19 mouse cellular contexts compared by ENCODE assay signal in genomic region chr11:74929111-74929510, GRCm38 (mm10).
"Had no signal": no experiment of that assay in that cellular context is flagged by ENCODE, and none has a peak within 500 bp of the region (broad histone marks: within the 10 kb centered on the region; RNA-seq: fewer than 3 reads in every experiment).

No protein-coding gene starts in this region.

- H3K4me3 ChIP-seq: forebrain, embryonic 15.5 days; heart, adult 2 months; heart, embryonic 13.5 days; heart, embryonic 15.5 days; hindbrain, embryonic 13.5 days; hindbrain, embryonic 15.5 days; limb, embryonic 13.5 days; limb, embryonic 15.5 days had no signal

- H3K27ac ChIP-seq: forebrain, embryonic 15.5 days; heart, adult 2 months; heart, embryonic 13.5 days; heart, embryonic 15.5 days; hindbrain, embryonic 13.5 days; hindbrain, embryonic 15.5 days; hindbrain, postnatal 0 days; kidney, postnatal 0 days; limb, embryonic 13.5 days; limb, embryonic 15.5 days; liver, embryonic 14.5 days had no signal

- DNase-seq: forebrain, postnatal 0 days; gastrocnemius, postnatal 14 days; gastrocnemius, postnatal 36 days; heart, adult 2 months; heart, postnatal 14 days; heart, postnatal 36 days; layer of hippocampus, adult 9-11 months; layer of hippocampus, postnatal 36 days; left cerebral cortex, postnatal 4 days had no signal

- H3K27me3 ChIP-seq: forebrain, embryonic 15.5 days; heart, embryonic 13.5 days; heart, embryonic 15.5 days; hindbrain, embryonic 13.5 days; hindbrain, embryonic 15.5 days; limb, embryonic 13.5 days; limb, embryonic 15.5 days had no signal
